Mouse (Mus musculus): ENCODE measurements at regions not wholly inside any gene's neighbourhood (a gene's known extent, or its start where the extent isn't known, plus 50 kb on each side); places are given as distances from the start of the nearest gene placed in this dataset.

- ATAC-seq = no peak
Measured at GRCm38 (mm10) chr3:21218936-21219335, 852.0 kb upstream of the Agtr1b start.

- no peak for ATAC-seq
Measured at GRCm38 (mm10) chr3:21241184-21241583, 835.3 kb upstream of the Tbl1xr1 start.

GRCm38 (mm10) chr3:21256129-21256760, 820.2 kb upstream of the Tbl1xr1 start:
- ATAC-seq = no peak

GRCm38 (mm10) chr3:21263317-21263716, 813.1 kb upstream of the Tbl1xr1 start:
- no peak for ATAC-seq

- no peak for ATAC-seq
Measured at GRCm38 (mm10) chr3:21265491-21265890, 811.0 kb upstream of the Tbl1xr1 start.

GRCm38 (mm10) chr3:21268429-21269129, 807.9 kb upstream of the Tbl1xr1 start:
- no peak for ATAC-seq

- ATAC-seq = no peak
Measured at GRCm38 (mm10) chr3:21269130-21269440, 807.4 kb upstream of the Tbl1xr1 start.

- ATAC-seq = no peak
Measured at GRCm38 (mm10) chr3:21270788-21271187, 805.7 kb upstream of the Tbl1xr1 start.

GRCm38 (mm10) chr3:21272219-21272618, 804.2 kb upstream of the Tbl1xr1 start:
- ATAC-seq = no peak

GRCm38 (mm10) chr3:21292774-21293173, 783.7 kb upstream of the Tbl1xr1 start:
- no peak for ATAC-seq

GRCm38 (mm10) chr3:21293308-21293707, 783.1 kb upstream of the Tbl1xr1 start:
- no peak for ATAC-seq

GRCm38 (mm10) chr3:21294776-21295175, 781.7 kb upstream of the Tbl1xr1 start:
- ATAC-seq = no peak

GRCm38 (mm10) chr3:21296581-21297110, 779.8 kb upstream of the Tbl1xr1 start:
- ATAC-seq = no peak

GRCm38 (mm10) chr3:21325329-21325896, 751.0 kb upstream of the Tbl1xr1 start:
- ATAC-seq = no peak

- ATAC-seq = no peak
Measured at GRCm38 (mm10) chr3:21341916-21342315, 734.5 kb upstream of the Tbl1xr1 start.

GRCm38 (mm10) chr3:21343095-21343494, 733.4 kb upstream of the Tbl1xr1 start:
- peak; percentile 60 for ATAC-seq

GRCm38 (mm10) chr3:21349421-21349820, 727.0 kb upstream of the Tbl1xr1 start:
- ATAC-seq = no peak

GRCm38 (mm10) chr3:21356150-21356549, 720.3 kb upstream of the Tbl1xr1 start:
- no peak for ATAC-seq

- ATAC-seq = no peak
Measured at GRCm38 (mm10) chr3:21356831-21357712, 719.4 kb upstream of the Tbl1xr1 start.

- ATAC-seq = no peak
Measured at GRCm38 (mm10) chr3:21358068-21358467, 718.4 kb upstream of the Tbl1xr1 start.

GRCm38 (mm10) chr3:21361069-21361468, 715.4 kb upstream of the Tbl1xr1 start:
- ATAC-seq = no peak

- no peak for ATAC-seq
Measured at GRCm38 (mm10) chr3:21379816-21380215, 696.6 kb upstream of the Tbl1xr1 start.

- no peak for ATAC-seq
Measured at GRCm38 (mm10) chr3:21381072-21381471, 695.4 kb upstream of the Tbl1xr1 start.
